Mouse (Mus musculus) Patski (cell line): ENCODE results near the gene Gmcl1. TPM values are rescaled to one million over a fixed set of nuclear protein-coding genes. Genes with fewer than 3 reads are reported as not detected.

Experiments
- ATAC-seq: fragments of 100-300 bp; one replicate; pipeline ENCODE4 v1.8.0; 2021
- CTCF ChIA-PET: fragments of 350-600 bp; sonication (Branson Sonifier 250); formaldehyde crosslinking; loops from one replicate; lab custom pipeline; 2022; ENCODE audit warnings: inconsistent platforms; lab: Charles Lee
- POLR2A ChIA-PET: fragments of 350-600 bp; sonication (Branson Sonifier 250); formaldehyde crosslinking; loops from one replicate; lab custom pipeline; 2022; ENCODE audit warnings: antibody characterized with exemption, inconsistent platforms; lab: Charles Lee
- DNase-seq: peaks from one replicate; pipeline ENCODE4 v3.0.0-alpha.2; 2011; ENCODE audit warnings: low read depth, low spot score
- H3K27me3 ChIP-seq: fragments of 371-371 bp; one replicate; pipeline ENCODE4 v1.5.1; 2021
- CTCF ChIP-seq: fragments of 100-300 bp; IDR thresholded peaks from one replicate; pipeline ENCODE4 v1.5.1; 2021
- in situ Hi-C: fragments of 300-500 bp; cut with MboI; formaldehyde crosslinking; loops from 3 replicates; pipeline ENCODE4 v1.11.1; 2018; ENCODE audit warnings: low pct_unique_long_range_greater_than_20kb, mixed read lengths
- polyA plus RNA-seq: library from polyadenylated mRNA; unstranded; gene quantifications from one replicate; pipeline ENCODE4 v1.2.3, GENCODE M21; 2021

Gmcl1 gene
- polyA plus RNA-seq, 1 experiment from 2014 or later, result 59.1 TPM

GRCm38 (mm10) chr6:86645551-86645950, 87.6 kb downstream of the Gmcl1 start:
- ATAC-seq (no peak), DNase-seq (no peak)
- in situ Hi-C loops, result no loop called here
- H3K27me3 ChIP-seq, result no peaks in the 10 kb centered on the region
- no peak for TF ChIP-seq CTCF
- ChIA-PET POLR2A (no interaction called here), CTCF (interaction anchor here (1.3 kb wide), 1 partner anchor 12 kb away, joined by 3 read pairs; no protein-coding TSS in a partner anchor)

- ChIA-PET POLR2A (no interaction called here), CTCF (interaction anchor here (1.3 kb wide), 1 partner anchor 11 kb away, joined by 3 read pairs; no protein-coding TSS in a partner anchor)
- no peak for ATAC-seq
- no peak for DNase-seq
- H3K27me3 ChIP-seq, result no peaks in the 10 kb centered on the region
- in situ Hi-C loops, result no loop called here
- TF ChIP-seq CTCF, result no peak
Observed at GRCm38 (mm10) chr6:86644775-86645400, 88.3 kb downstream of the Gmcl1 start.

Other genes starting within 250 kb of the Gmcl1 start
- 240 TPM for gene Pcbp1, start 207.1 kb downstream of the Gmcl1 start, polyA plus RNA-seq
- not detected for gene Asprv1, start 105.2 kb downstream of the Gmcl1 start, polyA plus RNA-seq
- 4.8 TPM for gene Mxd1, start 64.2 kb downstream of the Gmcl1 start, polyA plus RNA-seq
- 104 TPM for gene Snrnp27, start 48.9 kb downstream of the Gmcl1 start, polyA plus RNA-seq
- gene Anxa4, start 60.2 kb upstream of the Gmcl1 start, polyA plus RNA-seq, result 388 TPM
- gene Aak1, start 116.1 kb upstream of the Gmcl1 start, polyA plus RNA-seq, result 60.1 TPM